Mouse (Mus musculus) stomach, postnatal 0 days (tissue): ENCODE results near the gene Ccdc107.

Experiments
- CTCF ChIP-seq: IDR thresholded peaks from 2 replicates; pipeline ENCODE4 v1.5.1; 2016; ENCODE audit warnings: antibody characterized with exemption, low read depth, mild to moderate bottlenecking, moderate library complexity
- EP300 ChIP-seq: optimal IDR thresholded peaks from 2 replicates; pipeline ENCODE3; 2016; ENCODE audit warnings: antibody characterized with exemption

GRCm38 (mm10) chr4:43452315-43452714, 40.4 kb upstream of the Ccdc107 start:
- no peak for TF ChIP-seq CTCF
- TF ChIP-seq EP300 = no peak
